Mouse (Mus musculus) spleen, adult 2 months (tissue): ENCODE data around the gene Tacr2.

Source experiments
- CTCF ChIP-seq: fragments of 200-500 bp; IDR thresholded peaks from 2 replicates; pipeline ENCODE4 v1.5.1; 2011; ENCODE audit warnings: mild to moderate bottlenecking, inconsistent platforms; ENCODE audit not compliant: insufficient read depth, insufficient read length, insufficient replicate concordance; ENCODE audit errors: extremely low read depth
- POLR2A ChIP-seq: fragments of 200-500 bp; IDR thresholded peaks from 2 replicates; pipeline ENCODE4 v1.6.1; 2011; ENCODE audit warnings: low read depth, low read length, inconsistent platforms

DNA sequence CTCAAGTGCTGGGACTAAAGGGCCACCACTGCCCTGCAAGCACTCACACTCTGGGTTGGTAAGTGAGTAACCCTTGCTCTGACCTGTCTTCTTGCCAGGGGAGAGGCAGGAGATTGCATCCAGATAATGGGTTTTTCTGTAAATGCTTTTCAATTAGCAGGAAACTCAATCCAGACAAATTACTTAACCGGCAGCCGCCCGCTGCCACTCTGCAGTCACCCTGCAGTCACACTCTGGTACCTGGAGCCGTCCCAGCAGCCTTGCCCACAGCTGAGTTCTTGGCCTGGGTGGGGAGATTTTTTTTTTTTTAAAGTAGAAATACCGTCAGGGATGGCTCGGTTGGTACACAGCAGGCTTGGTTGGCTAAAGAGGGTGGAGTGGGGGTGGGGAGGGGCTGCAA, 24.1 kb upstream of the Tacr2 start:
- TF ChIP-seq CTCF: no peak
- no peak for TF ChIP-seq POLR2A
